Mouse (Mus musculus) testis, adult 2 months (tissue): ENCODE measurements around the gene Mcur1. TPM values are rescaled to one million over a fixed set of nuclear protein-coding genes. Genes with fewer than 3 reads are reported as not detected.

Experiments
- H3K27ac ChIP-seq: fragments of 200-500 bp; 2 replicates; pipeline ENCODE4 v1.5.1; 2012; ENCODE audit warnings: low read depth, low read length; ENCODE audit not compliant: control insufficient read depth, insufficient read depth
- H3K27me3 ChIP-seq: fragments of 200-500 bp; 2 replicates; pipeline ENCODE4 v1.6.1; 2012; ENCODE audit warnings: mild to moderate bottlenecking, low read length, moderate library complexity; ENCODE audit not compliant: control insufficient read depth, insufficient read depth
- H3K36me3 ChIP-seq: fragments of 200-500 bp; 2 replicates; pipeline ENCODE4 v1.6.1; 2012; ENCODE audit warnings: mild to moderate bottlenecking, low read length; ENCODE audit not compliant: control insufficient read depth, insufficient read depth
- H3K4me1 ChIP-seq: fragments of 200-500 bp; 2 replicates; pipeline ENCODE4 v1.6.1; 2012; ENCODE audit warnings: low read length; ENCODE audit not compliant: control insufficient read depth, insufficient read depth
- H3K4me3 ChIP-seq: fragments of 200-500 bp; 2 replicates; pipeline ENCODE4 v1.5.1; 2012; ENCODE audit warnings: low read depth, mild to moderate bottlenecking, low read length, moderate library complexity, mixed read lengths; ENCODE audit not compliant: control insufficient read depth
- CTCF ChIP-seq: fragments of 200-500 bp; IDR thresholded peaks from 2 replicates; pipeline ENCODE4 v1.5.1; 2012; ENCODE audit warnings: low read depth, mild to moderate bottlenecking, inconsistent platforms, low read length, moderate library complexity; ENCODE audit not compliant: control insufficient read depth, insufficient read depth, insufficient replicate concordance
- POLR2A ChIP-seq: fragments of 200-500 bp; IDR thresholded peaks from 2 replicates; pipeline ENCODE4 v1.6.1; 2012; ENCODE audit warnings: low read depth, mild to moderate bottlenecking, inconsistent platforms, low read length, moderate library complexity; ENCODE audit not compliant: control insufficient read depth
- polyA plus RNA-seq: library from polyadenylated mRNA; depleted of rRNA; stranded (reverse); fragments of >200 nt; gene quantifications from 2 replicates; pipeline ENCODE4 v1.2.3, GENCODE M21; 2012

Mcur1 gene
- polyA plus RNA-seq, 1 experiment = 1.5 TPM

DNA sequence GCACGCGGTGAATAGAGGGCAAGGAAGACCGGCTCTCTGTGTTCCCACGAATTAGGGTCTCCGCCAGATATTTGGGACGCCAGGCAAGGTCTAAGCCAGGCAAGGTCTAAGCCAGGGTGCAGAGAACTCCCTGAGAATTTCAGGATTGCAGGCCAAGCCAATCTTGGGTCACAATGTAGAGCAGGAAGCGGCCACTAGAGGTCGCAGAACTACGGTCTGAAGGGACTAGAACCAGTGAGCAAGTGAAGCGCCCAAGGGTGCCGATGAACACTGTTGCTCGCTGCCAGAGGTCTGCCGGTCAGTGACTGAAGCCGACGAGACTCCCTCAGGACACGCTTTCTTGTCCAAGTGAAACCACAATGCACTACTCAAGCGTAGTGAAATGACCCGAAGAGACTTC lies 19.7 kb upstream of the Mcur1 start:
- no peak overlapping the region for H3K27ac ChIP-seq
- 0 out of 2 replicates have a peak, but pooled peaks cover 2% of the 10 kb centered on the region for H3K4me1 ChIP-seq
- TF ChIP-seq CTCF (peak; percentile 87), POLR2A (no peak)
- no peaks in the 10 kb centered on the region for H3K27me3 ChIP-seq
- H3K4me3 ChIP-seq = no peak overlapping the region
- H3K36me3 ChIP-seq = no peaks in the 10 kb centered on the region

- H3K4me3 ChIP-seq = no peak overlapping the region
- no peak overlapping the region for H3K27ac ChIP-seq
- TF ChIP-seq POLR2A (no peak), CTCF (no peak)
- 0 out of 2 replicates have a peak, but pooled peaks cover 2% of the 10 kb centered on the region for H3K4me1 ChIP-seq
- no peaks in the 10 kb centered on the region for H3K27me3 ChIP-seq
- no peaks in the 10 kb centered on the region for H3K36me3 ChIP-seq
These were observed 17.8 kb upstream of the Mcur1 start for GRCm38 (mm10) chr13:43577766-43578165.

DNA sequence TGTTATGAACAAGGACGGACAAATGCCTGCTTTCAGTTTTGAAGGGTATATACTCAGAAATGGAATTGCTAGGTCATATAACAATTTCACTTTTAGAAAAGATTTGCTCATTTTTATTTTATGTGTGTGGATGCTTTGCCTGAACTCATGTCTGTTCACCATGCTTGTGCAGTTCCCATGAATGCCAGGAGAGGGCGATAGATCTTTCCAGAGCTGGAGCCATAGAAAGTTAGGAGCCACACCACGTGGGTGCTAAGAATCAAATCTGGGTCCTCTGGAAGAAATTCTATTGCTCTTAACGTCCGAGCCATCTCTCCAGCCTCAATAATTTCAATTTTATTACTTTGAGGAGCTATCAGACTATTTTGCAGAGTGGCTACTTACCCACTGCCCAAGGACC lies 17.3 kb upstream of the Mcur1 start:
- no peak overlapping the region for H3K4me3 ChIP-seq
- TF ChIP-seq CTCF (peak; percentile 37; the same call in 1 of the 2 replicates), POLR2A (no peak)
- H3K27ac ChIP-seq = no peak overlapping the region
- H3K36me3 ChIP-seq = no peaks in the 10 kb centered on the region
- H3K27me3 ChIP-seq = no peaks in the 10 kb centered on the region
- 0 out of 2 replicates have a peak, but pooled peaks cover 2% of the 10 kb centered on the region for H3K4me1 ChIP-seq

- H3K36me3 ChIP-seq = no peaks in the 10 kb centered on the region
- 0 out of 2 replicates have a peak, but pooled peaks cover 2% of the 10 kb centered on the region for H3K4me1 ChIP-seq
- no peaks in the 10 kb centered on the region for H3K27me3 ChIP-seq
- no peak overlapping the region for H3K4me3 ChIP-seq
- no peak overlapping the region for H3K27ac ChIP-seq
- TF ChIP-seq CTCF (no peak), POLR2A (no peak)
These were observed 15.4 kb upstream of the Mcur1 start for GRCm38 (mm10) chr13:43575431-43575830.

DNA sequence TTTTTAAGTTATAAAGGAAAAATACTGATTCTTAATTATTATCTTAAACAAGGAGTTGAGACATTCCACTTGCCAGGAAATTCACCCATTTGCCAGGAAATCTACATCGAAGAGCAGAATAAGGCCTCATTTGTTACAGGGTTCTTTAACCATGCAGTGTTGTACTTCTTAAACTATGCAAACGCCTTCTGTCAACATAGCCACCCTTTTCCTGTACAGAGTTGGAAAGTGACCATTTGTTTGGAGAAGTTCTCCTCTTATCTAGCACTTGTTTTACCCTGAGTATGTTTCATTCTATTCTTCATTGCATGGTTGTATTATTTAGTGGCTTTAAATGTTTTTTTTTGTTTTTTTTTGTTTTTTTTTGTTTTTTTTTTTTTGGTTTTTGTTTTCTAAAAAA lies 14.0 kb upstream of the Mcur1 start:
- Histone ChIP-seq H3K4me3 (no peak overlapping the region), H3K27me3 (no peaks in the 10 kb centered on the region), H3K27ac (no peak overlapping the region), H3K4me1 (0 out of 2 replicates have a peak, but pooled peaks cover 2% of the 10 kb centered on the region), H3K36me3 (no peaks in the 10 kb centered on the region)
- no peak for TF ChIP-seq CTCF

DNA sequence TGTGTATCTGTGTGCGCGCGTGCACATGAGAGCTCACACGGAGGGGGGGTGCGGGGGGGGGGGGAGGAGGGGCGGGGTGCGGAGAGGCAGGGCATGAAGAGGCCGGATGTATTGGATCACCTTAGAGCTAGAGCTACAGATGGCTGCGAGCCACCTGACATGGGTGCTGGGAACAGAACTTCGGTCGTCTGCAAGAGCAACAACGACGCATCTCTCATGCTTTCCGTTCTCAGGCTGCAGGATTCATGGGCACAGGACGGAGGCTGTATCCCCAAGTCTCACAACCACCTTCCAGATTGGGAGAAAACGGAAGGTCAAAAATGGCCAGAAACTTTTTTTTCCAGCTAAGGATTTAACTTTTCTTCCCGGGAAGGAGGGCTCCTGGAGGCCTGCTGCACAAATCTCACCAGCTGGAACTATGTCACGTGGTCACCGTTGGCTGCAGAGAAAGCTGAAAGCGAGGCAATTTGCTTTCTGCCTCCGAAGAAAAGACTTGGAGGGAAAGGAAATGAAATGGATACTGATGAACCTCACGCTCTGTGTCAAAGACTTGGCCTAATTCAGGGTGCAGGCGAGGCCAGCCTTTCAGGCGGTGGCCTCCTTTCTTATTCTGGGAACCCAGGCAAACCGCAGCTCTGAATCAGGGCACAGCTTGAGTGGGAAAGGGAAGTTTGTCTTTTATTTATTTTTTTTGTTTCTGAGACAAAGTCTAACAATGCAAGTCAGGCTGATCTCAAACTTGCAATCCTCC lies 7.3 kb upstream of the Mcur1 start:
- Histone ChIP-seq H3K27me3 (no peaks in the 10 kb centered on the region), H3K4me1 (peaks cover 2% of the 10 kb centered on the region; the same call in 1 of the 2 replicates), H3K4me3 (peak overlapping the region; percentile 19; the same call in 1 of the 2 replicates), H3K36me3 (no peaks in the 10 kb centered on the region), H3K27ac (no peak overlapping the region; the same call in 1 of the 2 replicates)
- TF ChIP-seq POLR2A = no peak
- no peak for TF ChIP-seq CTCF

- Histone ChIP-seq H3K4me3 (no peak overlapping the region), H3K27ac (no peak overlapping the region), H3K36me3 (no peaks in the 10 kb centered on the region), H3K4me1 (peaks cover 2% of the 10 kb centered on the region; the same call in 1 of the 2 replicates), H3K27me3 (no peaks in the 10 kb centered on the region)
- no peak for TF ChIP-seq POLR2A
These were observed 6.2 kb upstream of the Mcur1 start for GRCm38 (mm10) chr13:43566184-43566583.

DNA sequence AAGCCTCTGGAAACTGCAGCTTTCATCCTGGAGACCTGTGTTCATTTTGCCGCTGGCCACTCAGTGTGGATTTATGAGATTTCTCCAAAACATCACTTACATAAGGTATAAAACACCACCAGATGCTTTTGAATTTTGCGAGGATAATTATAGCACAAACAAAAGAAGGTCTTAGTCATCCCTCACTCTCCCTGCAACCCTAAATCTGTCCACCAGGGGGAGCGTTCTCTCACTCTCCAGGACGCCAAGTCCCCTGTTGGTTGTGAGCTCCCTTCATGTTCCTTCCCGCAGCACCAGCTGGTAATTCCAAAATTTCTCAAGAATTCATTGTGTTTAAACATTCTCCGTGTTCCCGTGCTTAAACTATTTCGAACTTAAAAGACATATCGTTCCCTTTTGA lies 5.4 kb upstream of the Mcur1 start:
- Histone ChIP-seq H3K27me3 (no peaks in the 10 kb centered on the region), H3K4me1 (peaks cover 2% of the 10 kb centered on the region; the same call in 1 of the 2 replicates), H3K27ac (no peak overlapping the region), H3K36me3 (no peaks in the 10 kb centered on the region), H3K4me3 (no peak overlapping the region)
- TF ChIP-seq POLR2A (no peak), CTCF (peak; percentile 92; the same call in 1 of the 2 replicates)
